Mouse (Mus musculus) heart, postnatal 0 days (tissue): ENCODE data around the gene Fchsd2.

ENCODE experiments used
- CTCF ChIP-seq: IDR thresholded peaks from 2 replicates; pipeline ENCODE4 v1.5.1; 2016; ENCODE audit warnings: antibody characterized with exemption, control low read depth, low read depth
- EP300 ChIP-seq: IDR thresholded peaks from 2 replicates; pipeline ENCODE4 v1.6.1; 2016; ENCODE audit warnings: antibody characterized with exemption, low read depth

- TF ChIP-seq CTCF (no peak), EP300 (no peak)
Measured at GRCm38 (mm10) chr7:101319796-101320195, 227.1 kb downstream of the Fchsd2 start.
